Mouse (Mus musculus): ENCODE results near the gene Pkp4. TPM values are rescaled to one million over a fixed set of nuclear protein-coding genes. Genes with fewer than 3 reads are reported as not detected.

The Pkp4 gene
- total RNA-seq, 1 experiment = 54.3 TPM

- in situ Hi-C loops (cut with MboI; ENCODE audit: low sequenced_read_pairs in 2 of 2, unreplicated experiment in 2 of 2) = no loop called here
- no peak for DNase-seq (ENCODE audit: low read depth, low spot score)
- H3K36me3 ChIP-seq (ENCODE audit: control insufficient read depth, insufficient read depth, low read length, poor library complexity, severe bottlenecking) = peaks cover 36% of the 10 kb centered on the region
- TF ChIP-seq ZNF384 (IDR thresholded peaks at IDR 0.05; ENCODE audit: low read depth, low read length) (no peak), MAFK (IDR thresholded peaks at IDR 0.05; ENCODE audit: insufficient read depth, low read depth, low read length) (no peak), HCFC1 (IDR thresholded peaks at IDR 0.05; ENCODE audit: borderline replicate concordance, insufficient read depth, low read length) (no peak), CHD2 (IDR thresholded peaks at IDR 0.05; ENCODE audit: low read depth, low read length) (no peak), ZC3H11A (IDR thresholded peaks at IDR 0.05; ENCODE audit: borderline replicate concordance, low read depth, low read length) (no peak)
- H3K4me3 ChIP-seq (ENCODE audit: insufficient read depth in 1 of 2, low read depth in 1 of 2, low read length in 2 of 2, poor library complexity in 1 of 2, severe bottlenecking in 1 of 2) = no peak overlapping the region
- peak overlapping the region; percentile 6; the same call in 1 of the 2 replicates for H3K27ac ChIP-seq (ENCODE audit: insufficient read depth, low read depth, low read length, poor library complexity, severe bottlenecking)
- H3K9me3 ChIP-seq (ENCODE audit: control insufficient read depth, insufficient read depth, low read depth, low read length) = no peaks in the 10 kb centered on the region
- no peak overlapping the region for H3K9ac ChIP-seq (ENCODE audit: insufficient read depth, low read depth, low read length, poor library complexity, severe bottlenecking)
- no peaks in the 10 kb centered on the region for H3K4me1 ChIP-seq (ENCODE audit: control insufficient read depth in 2 of 2, insufficient read depth in 2 of 2, low read length in 2 of 2, poor library complexity in 1 of 2)
These were observed 147.4 kb downstream of the Pkp4 start for GRCm38 (mm10) chr2:59308055-59308454.

- Histone ChIP-seq H3K27ac (ENCODE audit: insufficient read depth, low read depth, low read length, poor library complexity, severe bottlenecking) (no peak overlapping the region), H3K9me3 (ENCODE audit: control insufficient read depth, insufficient read depth, low read depth, low read length) (no peaks in the 10 kb centered on the region), H3K4me1 (ENCODE audit: control insufficient read depth in 2 of 2, insufficient read depth in 2 of 2, low read length in 2 of 2, poor library complexity in 1 of 2) (no peaks in the 10 kb centered on the region), H3K36me3 (ENCODE audit: control insufficient read depth, insufficient read depth, low read length, poor library complexity, severe bottlenecking) (peaks cover 26% of the 10 kb centered on the region), H3K4me3 (ENCODE audit: insufficient read depth in 1 of 2, low read depth in 1 of 2, low read length in 2 of 2, poor library complexity in 1 of 2, severe bottlenecking in 1 of 2) (no peak overlapping the region), H3K9ac (ENCODE audit: insufficient read depth, low read depth, low read length, poor library complexity, severe bottlenecking) (no peak overlapping the region)
- no peak for TF ChIP-seq HCFC1 (IDR thresholded peaks at IDR 0.05; ENCODE audit: borderline replicate concordance, insufficient read depth, low read length)
- TF ChIP-seq MAFK (IDR thresholded peaks at IDR 0.05; ENCODE audit: insufficient read depth, low read depth, low read length) = no peak
- TF ChIP-seq ZC3H11A (IDR thresholded peaks at IDR 0.05; ENCODE audit: borderline replicate concordance, low read depth, low read length) = no peak
- no peak for TF ChIP-seq CHD2 (IDR thresholded peaks at IDR 0.05; ENCODE audit: low read depth, low read length)
- TF ChIP-seq ZNF384 (IDR thresholded peaks at IDR 0.05; ENCODE audit: low read depth, low read length) = no peak
- peak; percentile 17 for DNase-seq (ENCODE audit: low read depth, low spot score)
- in situ Hi-C loops (cut with MboI; ENCODE audit: low sequenced_read_pairs in 2 of 2, unreplicated experiment in 2 of 2) = no loop called here
These were observed 152.6 kb downstream of the Pkp4 start for GRCm38 (mm10) chr2:59313293-59313692.

- Histone ChIP-seq H3K4me1 (ENCODE audit: control insufficient read depth in 2 of 2, insufficient read depth in 2 of 2, low read length in 2 of 2, poor library complexity in 1 of 2) (no peaks in the 10 kb centered on the region), H3K9ac (ENCODE audit: insufficient read depth, low read depth, low read length, poor library complexity, severe bottlenecking) (no peak overlapping the region), H3K36me3 (ENCODE audit: control insufficient read depth, insufficient read depth, low read length, poor library complexity, severe bottlenecking) (peaks cover 21% of the 10 kb centered on the region), H3K27ac (ENCODE audit: insufficient read depth, low read depth, low read length, poor library complexity, severe bottlenecking) (no peak overlapping the region), H3K9me3 (ENCODE audit: control insufficient read depth, insufficient read depth, low read depth, low read length) (no peaks in the 10 kb centered on the region), H3K4me3 (ENCODE audit: insufficient read depth in 1 of 2, low read depth in 1 of 2, low read length in 2 of 2, poor library complexity in 1 of 2, severe bottlenecking in 1 of 2) (no peak overlapping the region)
- TF ChIP-seq ZC3H11A (IDR thresholded peaks at IDR 0.05; ENCODE audit: borderline replicate concordance, low read depth, low read length) (0 out of 2 replicates have a peak, but pooled peaks have one; percentile 3), ZNF384 (IDR thresholded peaks at IDR 0.05; ENCODE audit: low read depth, low read length) (no peak)
- DNase-seq (ENCODE audit: low read depth, low spot score) = peak; percentile 16
- in situ Hi-C loops (cut with MboI; ENCODE audit: low sequenced_read_pairs in 2 of 2, unreplicated experiment in 2 of 2) = no loop called here
These were observed 158.0 kb downstream of the Pkp4 start for GRCm38 (mm10) chr2:59318631-59319030.

GRCm38 (mm10) chr2:59327946-59328345 is 167.3 kb downstream of the Pkp4 start:
- Histone ChIP-seq H3K9ac (ENCODE audit: insufficient read depth, low read depth, low read length, poor library complexity, severe bottlenecking) (no peak overlapping the region), H3K36me3 (ENCODE audit: control insufficient read depth, insufficient read depth, low read length, poor library complexity, severe bottlenecking) (peaks cover 11% of the 10 kb centered on the region; the same call in 1 of the 2 replicates), H3K4me1 (ENCODE audit: control insufficient read depth in 2 of 2, insufficient read depth in 2 of 2, low read length in 2 of 2, poor library complexity in 1 of 2) (no peaks in the 10 kb centered on the region), H3K4me3 (ENCODE audit: insufficient read depth in 1 of 2, low read depth in 1 of 2, low read length in 2 of 2, poor library complexity in 1 of 2, severe bottlenecking in 1 of 2) (no peak overlapping the region), H3K27ac (ENCODE audit: insufficient read depth, low read depth, low read length, poor library complexity, severe bottlenecking) (no peak overlapping the region), H3K9me3 (ENCODE audit: control insufficient read depth, insufficient read depth, low read depth, low read length) (no peaks in the 10 kb centered on the region)
- no peak for DNase-seq (ENCODE audit: low read depth, low spot score)
- TF ChIP-seq ZNF384 (IDR thresholded peaks at IDR 0.05; ENCODE audit: low read depth, low read length) = no peak
- in situ Hi-C loops (cut with MboI; ENCODE audit: low sequenced_read_pairs in 2 of 2, unreplicated experiment in 2 of 2) = no loop called here

GRCm38 (mm10) chr2:59331093-59331492 is 170.4 kb downstream of the Pkp4 start:
- in situ Hi-C loops (cut with MboI; ENCODE audit: low sequenced_read_pairs in 2 of 2, unreplicated experiment in 2 of 2) = no loop called here
- peaks cover 19% of the 10 kb centered on the region; the same call in 1 of the 2 replicates for H3K36me3 ChIP-seq (ENCODE audit: control insufficient read depth, insufficient read depth, low read length, poor library complexity, severe bottlenecking)
- no peak for TF ChIP-seq MAFK (IDR thresholded peaks at IDR 0.05; ENCODE audit: insufficient read depth, low read depth, low read length)
- no peak for TF ChIP-seq ZNF384 (IDR thresholded peaks at IDR 0.05; ENCODE audit: low read depth, low read length)
- no peak for TF ChIP-seq HCFC1 (IDR thresholded peaks at IDR 0.05; ENCODE audit: borderline replicate concordance, insufficient read depth, low read length)
- no peak for TF ChIP-seq ZC3H11A (IDR thresholded peaks at IDR 0.05; ENCODE audit: borderline replicate concordance, low read depth, low read length)
- TF ChIP-seq CHD2 (IDR thresholded peaks at IDR 0.05; ENCODE audit: low read depth, low read length) = no peak
- no peak overlapping the region for H3K4me3 ChIP-seq (ENCODE audit: insufficient read depth in 1 of 2, low read depth in 1 of 2, low read length in 2 of 2, poor library complexity in 1 of 2, severe bottlenecking in 1 of 2)
- no peak for DNase-seq (ENCODE audit: low read depth, low spot score)
- H3K27ac ChIP-seq (ENCODE audit: insufficient read depth, low read depth, low read length, poor library complexity, severe bottlenecking) = no peak overlapping the region
- H3K9ac ChIP-seq (ENCODE audit: insufficient read depth, low read depth, low read length, poor library complexity, severe bottlenecking) = no peak overlapping the region
- H3K4me1 ChIP-seq (ENCODE audit: control insufficient read depth in 2 of 2, insufficient read depth in 2 of 2, low read length in 2 of 2, poor library complexity in 1 of 2) = no peaks in the 10 kb centered on the region
- H3K9me3 ChIP-seq (ENCODE audit: control insufficient read depth, insufficient read depth, low read depth, low read length) = no peaks in the 10 kb centered on the region

Measured in ES-E14 (cell line).